Mouse (Mus musculus): ENCODE measurements around the gene Sgsm2.

DNA sequence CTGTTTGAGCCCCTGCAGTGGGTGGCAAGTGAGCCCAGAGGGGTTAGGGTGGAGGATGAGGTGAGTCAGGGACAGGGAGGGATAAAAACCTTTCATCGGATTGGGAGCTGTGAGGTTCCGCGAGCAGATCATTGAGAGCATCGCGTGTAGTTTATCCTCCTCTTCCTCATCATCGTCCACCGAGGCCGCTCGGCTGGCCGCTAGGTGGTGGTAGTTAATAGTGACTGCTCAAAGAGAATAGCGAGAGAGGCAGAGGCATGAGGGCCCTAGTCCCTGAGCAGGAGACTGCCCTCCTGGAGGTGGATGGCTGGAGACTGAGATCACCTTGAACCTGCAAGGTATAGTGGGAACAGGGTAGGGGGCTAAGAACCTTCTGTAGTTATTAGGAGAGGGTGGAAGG, 33.4 kb downstream of the Sgsm2 start:
- TF ChIP-seq CTCF (IDR thresholded peaks at IDR 0.05; ENCODE audit: low read depth), result peak; percentile 63
- no peak for TF ChIP-seq EP300 (IDR thresholded peaks at IDR 0.05; ENCODE audit: low read depth)

Data from liver, postnatal 0 days (tissue).